Mouse (Mus musculus) E14TG2a.4 (cell line): ENCODE measurements around the gene Klhl5.

Source experiments
- H3K27me3 ChIP-seq: 2 replicates; pipeline ENCODE4 v1.6.1; 2014; ENCODE audit warnings: low read length, control low read depth; ENCODE audit not compliant: insufficient read depth
- H3K36me3 ChIP-seq: 2 replicates; pipeline ENCODE4 v1.6.1; 2014; ENCODE audit warnings: low read length, control low read depth; ENCODE audit not compliant: insufficient read depth
- H3K4me1 ChIP-seq: replicated peaks from 2 replicates; pipeline ENCODE4 v1.6.1; 2014; ENCODE audit warnings: low read depth, low read length, control low read depth
- H3K4me3 ChIP-seq: replicated peaks from 2 replicates; pipeline ENCODE4 v1.5.1; 2014; ENCODE audit warnings: mild to moderate bottlenecking, low read length
- H3K9me3 ChIP-seq: 2 replicates; pipeline ENCODE4 v1.6.1; 2014; ENCODE audit warnings: low read length, control low read depth
- CTCF ChIP-seq: conservative IDR thresholded peaks from 2 replicates; pipeline ENCODE4 v1.5.1; 2014; ENCODE audit warnings: low read length
- NANOG ChIP-seq: IDR thresholded peaks from 2 replicates; pipeline ENCODE4 v1.6.1; 2014; ENCODE audit warnings: borderline replicate concordance, low read length, mixed read lengths
- POU5F1 ChIP-seq: IDR thresholded peaks from 2 replicates; pipeline ENCODE4 v1.6.1; 2014; ENCODE audit warnings: low read length, borderline replicate concordance

Klhl5 gene

GRCm38 (mm10) chr5:65091921-65092320, 15.4 kb upstream of the Klhl5 start, which contains the start of gene Tmem156:
TSS of gene Tmem156 (minus strand) at chr5:65092132.
- Histone ChIP-seq H3K9me3 (no peaks in the 10 kb centered on the region), H3K36me3 (no peaks in the 10 kb centered on the region), H3K4me3 (no peak within 1 kb of the TSS), H3K27me3 (no peaks in the 10 kb centered on the region), H3K4me1 (peaks cover 30% of the 10 kb centered on the region)
- TF ChIP-seq CTCF (no peak), POU5F1 (no peak), NANOG (no peak)

GRCm38 (mm10) chr5:65093769-65094168, 13.6 kb upstream of the Klhl5 start:
- Histone ChIP-seq H3K4me3 (no peak overlapping the region), H3K4me1 (peaks cover 30% of the 10 kb centered on the region), H3K36me3 (no peaks in the 10 kb centered on the region), H3K9me3 (no peaks in the 10 kb centered on the region), H3K27me3 (no peaks in the 10 kb centered on the region)
- TF ChIP-seq POU5F1, result no peak
- no peak for TF ChIP-seq NANOG
- TF ChIP-seq CTCF, result no peak

GRCm38 (mm10) chr5:65094902-65095545, 12.3 kb upstream of the Klhl5 start:
- no peak for TF ChIP-seq POU5F1
- TF ChIP-seq CTCF, result no peak
- no peak for TF ChIP-seq NANOG
- Histone ChIP-seq H3K27me3 (no peaks in the 10 kb centered on the region), H3K36me3 (no peaks in the 10 kb centered on the region), H3K9me3 (no peaks in the 10 kb centered on the region), H3K4me1 (peaks cover 30% of the 10 kb centered on the region), H3K4me3 (no peak overlapping the region)

- no peaks in the 10 kb centered on the region for H3K27me3 ChIP-seq
- no peak for TF ChIP-seq NANOG
- no peak for TF ChIP-seq POU5F1
- TF ChIP-seq CTCF, result no peak
These were observed 11.3 kb upstream of the Klhl5 start for GRCm38 (mm10) chr5:65096082-65096481.

GRCm38 (mm10) chr5:65096805-65097204, 10.5 kb upstream of the Klhl5 start:
- TF ChIP-seq CTCF, result no peak
- Histone ChIP-seq H3K27me3 (no peaks in the 10 kb centered on the region), H3K9me3 (no peaks in the 10 kb centered on the region), H3K36me3 (no peaks in the 10 kb centered on the region), H3K4me3 (no peak overlapping the region), H3K4me1 (peaks cover 24% of the 10 kb centered on the region)

More at GRCm38 (mm10) chr5:65096082-65096481, 11.3 kb upstream of the Klhl5 start:
- Histone ChIP-seq H3K36me3 (no peaks in the 10 kb centered on the region), H3K4me3 (no peak overlapping the region), H3K4me1 (peaks cover 30% of the 10 kb centered on the region), H3K9me3 (no peaks in the 10 kb centered on the region)

GRCm38 (mm10) chr5:65097457-65097856, 9.9 kb upstream of the Klhl5 start:
- Histone ChIP-seq H3K36me3 (no peaks in the 10 kb centered on the region), H3K4me3 (no peak overlapping the region), H3K27me3 (no peaks in the 10 kb centered on the region), H3K9me3 (no peaks in the 10 kb centered on the region), H3K4me1 (peaks cover 23% of the 10 kb centered on the region)
- no peak for TF ChIP-seq POU5F1

- H3K4me3 ChIP-seq, result no peak overlapping the region
- H3K36me3 ChIP-seq, result no peaks in the 10 kb centered on the region
- peaks cover 18% of the 10 kb centered on the region for H3K4me1 ChIP-seq
- TF ChIP-seq NANOG, result no peak
- no peak for TF ChIP-seq CTCF
- TF ChIP-seq POU5F1, result no peak
- no peaks in the 10 kb centered on the region for H3K27me3 ChIP-seq
- H3K9me3 ChIP-seq, result no peaks in the 10 kb centered on the region
These were observed 7.3 kb upstream of the Klhl5 start for GRCm38 (mm10) chr5:65100002-65100401.

- TF ChIP-seq NANOG, result no peak
- TF ChIP-seq POU5F1, result no peak
- no peak for TF ChIP-seq CTCF
- no peaks in the 10 kb centered on the region for H3K36me3 ChIP-seq
- no peaks in the 10 kb centered on the region for H3K27me3 ChIP-seq
- no peak overlapping the region for H3K4me3 ChIP-seq
- no peaks in the 10 kb centered on the region for H3K9me3 ChIP-seq
- peaks cover 11% of the 10 kb centered on the region for H3K4me1 ChIP-seq
These were observed 6.1 kb upstream of the Klhl5 start for GRCm38 (mm10) chr5:65101209-65101608.

GRCm38 (mm10) chr5:65101621-65102020, 5.7 kb upstream of the Klhl5 start:
- Histone ChIP-seq H3K36me3 (no peaks in the 10 kb centered on the region), H3K4me3 (no peak overlapping the region), H3K4me1 (peaks cover 13% of the 10 kb centered on the region), H3K9me3 (no peaks in the 10 kb centered on the region), H3K27me3 (no peaks in the 10 kb centered on the region)
- TF ChIP-seq NANOG, result no peak
- TF ChIP-seq CTCF, result no peak
- no peak for TF ChIP-seq POU5F1
